Mouse (Mus musculus) urinary bladder, adult 2 months (tissue): Measurements from ENCODE around the gene Lrrc8e. TPM values are rescaled to one million over a fixed set of nuclear protein-coding genes. Genes with fewer than 3 reads are reported as not detected.

Source experiments
- DNase-seq: peaks from one replicate; pipeline ENCODE4 v3.0.0; 2022; ENCODE audit warnings: low spot score
- polyA plus RNA-seq: library from polyadenylated mRNA; depleted of rRNA; stranded (reverse); fragments of >200 nt; gene quantifications from 2 replicates; pipeline ENCODE4 v1.2.3, GENCODE M21; 2012; rRNA removed

Gene Lrrc8e
- polyA plus RNA-seq, 1 experiment, result 15.4 TPM

- no peak for DNase-seq
Observed at GRCm38 (mm10) chr8:4256911-4257310, 30.3 kb downstream of the Lrrc8e start.

DNA sequence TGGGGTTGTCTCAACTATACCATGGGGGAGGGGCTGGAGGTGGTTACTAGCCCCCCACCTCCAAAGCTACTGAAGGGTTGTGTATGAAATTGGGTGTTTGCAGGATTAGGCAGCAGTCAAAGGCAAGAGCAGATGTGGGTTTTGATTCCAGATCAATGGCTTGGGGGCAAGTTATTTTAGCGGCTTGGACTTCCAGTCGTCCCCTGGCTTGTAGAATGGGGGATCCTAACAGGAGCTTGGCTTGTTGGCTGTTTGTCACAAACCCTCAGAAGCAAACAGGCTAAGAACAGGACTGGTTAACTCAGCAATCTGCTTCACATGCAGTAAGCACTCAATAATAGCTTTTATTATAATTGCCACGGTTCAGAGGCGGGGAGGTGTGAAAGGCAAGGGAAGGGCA lies 30.7 kb downstream of the Lrrc8e start:
- no peak for DNase-seq

DNA sequence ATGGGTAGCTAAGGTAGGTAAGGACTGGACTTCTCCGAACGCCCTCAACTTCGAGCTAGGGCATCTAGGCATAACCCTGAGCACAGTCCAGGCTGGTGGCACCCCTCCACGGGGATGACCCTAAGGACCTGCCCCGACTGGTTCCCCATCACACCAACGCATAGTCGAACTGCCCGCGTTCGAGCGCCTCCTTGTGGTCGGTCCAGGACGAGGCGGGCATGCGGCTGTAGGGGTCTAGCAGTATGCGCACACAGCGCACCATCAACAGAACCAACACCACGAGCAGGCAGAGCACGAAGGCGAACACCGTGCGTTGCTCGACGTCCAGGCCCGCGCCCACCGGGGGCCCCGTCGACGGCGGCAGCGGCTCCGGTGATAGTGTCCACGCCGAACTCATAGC lies 31.6 kb downstream of the Lrrc8e start:
- DNase-seq, result peak; percentile 72

DNA sequence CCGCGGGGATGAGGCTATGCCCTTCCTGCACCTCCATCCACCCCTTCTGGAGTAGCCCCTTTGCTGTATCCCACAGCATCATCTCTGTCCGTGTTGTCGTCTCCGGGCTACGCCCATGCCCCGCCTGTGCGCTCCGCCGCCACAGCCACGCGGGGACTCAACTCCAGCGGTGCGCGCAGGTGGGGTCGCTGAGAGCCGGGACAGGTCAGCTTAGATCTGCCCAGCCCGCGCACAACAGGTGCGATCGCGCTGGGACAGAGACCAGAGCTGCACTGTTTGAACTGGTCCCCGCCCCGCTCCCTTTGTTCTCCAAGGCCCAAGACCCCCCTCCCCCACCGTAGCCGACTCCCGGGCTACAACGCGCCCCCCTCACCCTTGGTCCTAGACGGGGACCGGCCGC lies 32.1 kb downstream of the Lrrc8e start:
- no peak for DNase-seq

GRCm38 (mm10) chr8:4259125-4259804 lies 32.6 kb downstream of the Lrrc8e start, which contains the start of gene Ctxn1:
Gene Ctxn1 (minus strand): TSS chr8:4259274.
- peak; percentile 85 for DNase-seq

DNA sequence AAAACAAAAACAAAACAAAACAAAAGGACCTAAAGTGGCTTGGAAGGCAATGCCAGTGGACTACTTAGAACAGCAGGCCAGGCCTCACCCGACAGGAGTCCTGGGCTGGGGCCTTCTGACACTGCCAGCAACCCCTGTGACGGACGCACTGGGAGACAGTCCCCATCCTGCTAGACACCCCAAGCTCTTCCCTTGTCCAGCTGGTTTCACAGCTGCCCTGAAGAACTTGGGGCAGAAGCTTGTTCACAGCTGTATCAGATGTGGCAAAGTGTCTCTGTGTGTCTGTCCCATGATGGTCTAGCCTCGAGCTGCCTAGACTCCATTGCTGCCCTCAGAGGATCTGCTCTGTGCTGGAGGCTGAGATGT lies 33.2 kb downstream of the Lrrc8e start:
- DNase-seq, result no peak

GRCm38 (mm10) chr8:4263105-4263791 lies 36.6 kb downstream of the Lrrc8e start:
- no peak for DNase-seq

DNA sequence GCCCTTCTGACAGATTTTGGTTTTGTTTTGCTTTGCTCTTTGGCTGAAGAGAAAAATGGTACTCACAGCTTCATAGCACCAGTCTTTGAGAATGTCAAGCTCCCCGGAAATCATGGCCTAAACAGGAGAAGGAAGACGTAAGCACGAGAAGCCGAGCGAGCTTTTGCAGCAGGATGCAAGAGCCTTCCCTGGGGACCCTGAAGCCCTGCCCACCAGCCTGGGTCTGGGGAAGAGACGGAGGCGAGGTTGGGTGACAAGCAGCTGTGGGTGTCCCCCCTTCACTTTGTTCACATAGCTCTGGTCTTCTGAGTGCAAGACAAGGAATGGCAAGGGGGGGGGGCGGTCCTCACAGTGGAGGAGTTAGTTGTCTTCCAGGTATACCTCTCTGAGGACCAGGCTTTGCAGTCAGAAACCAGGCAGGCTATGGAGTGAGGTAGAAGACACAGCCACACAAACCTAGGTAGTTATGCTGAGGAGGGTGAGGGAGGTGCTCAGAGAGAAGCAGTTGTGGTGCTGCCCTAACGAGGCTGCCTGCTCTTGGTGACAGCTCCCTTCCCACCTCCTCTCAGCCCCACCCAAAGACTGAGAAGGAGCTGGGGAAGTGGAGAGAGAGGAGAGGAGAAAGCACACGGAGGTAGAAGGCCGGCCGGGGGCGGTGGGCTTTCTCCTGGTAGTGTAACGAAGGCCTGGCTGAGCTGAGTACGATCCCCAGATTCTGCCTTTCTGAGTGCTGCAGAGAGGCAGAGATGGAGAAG lies 38.7 kb downstream of the Lrrc8e start:
- no peak for DNase-seq

GRCm38 (mm10) chr8:4267627-4268026 lies 41.0 kb downstream of the Lrrc8e start:
- no peak for DNase-seq

- no peak for DNase-seq
Observed at GRCm38 (mm10) chr8:4269609-4270008, 43.0 kb downstream of the Lrrc8e start.

DNA sequence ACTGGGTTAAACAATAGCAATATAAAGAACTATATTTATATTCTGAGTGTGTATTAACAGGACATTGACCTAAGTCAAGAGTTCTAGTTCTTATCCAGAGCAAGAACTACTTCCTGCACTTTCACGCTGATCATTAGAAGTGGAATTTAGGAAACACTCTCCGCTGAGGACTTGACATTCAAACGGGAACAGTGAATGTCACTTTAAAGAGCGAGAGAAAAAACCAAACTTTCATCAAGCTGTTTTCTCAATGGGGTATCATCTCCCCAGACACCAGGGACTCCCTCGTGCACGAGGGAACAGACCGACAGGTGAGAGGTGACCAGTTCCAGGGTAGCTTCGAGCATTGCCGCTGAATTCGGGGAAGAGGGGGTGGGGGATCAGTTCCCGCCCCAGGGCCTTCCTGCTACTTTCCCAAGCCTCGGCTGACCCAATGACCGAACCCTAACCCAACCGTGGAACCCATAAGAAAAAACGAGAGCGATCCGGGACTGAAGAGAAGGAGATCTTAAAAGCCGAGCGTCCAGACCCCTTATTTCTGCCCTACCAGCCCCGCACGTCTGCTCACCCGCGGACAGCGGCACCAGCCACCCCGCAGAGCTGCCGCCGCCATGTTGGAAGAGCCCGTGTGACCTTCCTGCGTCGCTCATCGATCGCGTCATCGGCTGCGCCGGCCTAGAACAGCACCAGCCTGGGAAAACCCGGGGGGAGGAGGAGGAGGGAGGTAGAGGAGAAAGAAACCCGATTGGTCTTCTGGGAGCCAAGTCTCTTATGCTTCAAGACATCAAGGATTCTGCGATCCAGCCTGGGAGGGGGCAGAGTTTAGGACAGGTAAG lies 48.9 kb downstream of the Lrrc8e start, which contains the start of gene Timm44:
Gene Timm44 (minus strand): TSS at position 639 of the 836 bp plus-strand sequence.
- peak; percentile 86 for DNase-seq

DNA sequence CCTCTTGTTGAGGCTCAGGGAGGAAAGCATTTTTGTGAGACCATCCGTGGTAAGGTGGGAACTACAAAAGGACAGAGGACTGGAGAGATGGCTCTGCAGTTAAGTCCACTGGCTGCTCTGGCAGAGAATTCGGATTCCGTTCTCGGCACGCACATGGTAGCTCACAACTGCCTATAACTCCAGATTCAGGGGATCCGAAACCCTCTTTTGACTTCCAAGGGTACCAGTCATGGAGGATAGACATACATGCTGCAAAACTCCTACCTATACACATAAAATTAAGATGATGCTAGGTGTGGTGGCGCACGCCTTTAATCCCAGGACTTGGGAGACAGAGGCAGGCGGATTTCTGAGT lies 49.5 kb downstream of the Lrrc8e start:
- no peak for DNase-seq

Other genes starting within 250 kb of the Lrrc8e start
- gene Cd209f, start 121.0 kb upstream of the Lrrc8e start, polyA plus RNA-seq, result 15.1 and 28.6 TPM in 2 replicates
- 6.7 and 13.7 TPM in 2 replicates for gene Cd209g, start 92.7 kb upstream of the Lrrc8e start, polyA plus RNA-seq
- gene Evi5l, start 60.3 kb upstream of the Lrrc8e start, polyA plus RNA-seq, result 13.7 and 19.1 TPM in 2 replicates
- gene Prr36, start 9.4 kb upstream of the Lrrc8e start, polyA plus RNA-seq, result 0.72 and 1.1 TPM in 2 replicates
- 39.9 and 50.3 TPM in 2 replicates for gene Map2k7, start 11.9 kb downstream of the Lrrc8e start, polyA plus RNA-seq
- gene Gm49320, start 12.0 kb downstream of the Lrrc8e start, polyA plus RNA-seq, result 4.3 and 5.9 TPM in 2 replicates
- gene Tgfbr3l, start 21.4 kb downstream of the Lrrc8e start, polyA plus RNA-seq, result 31.6 and 33.6 TPM in 2 replicates
- gene Snapc2, start 26.3 kb downstream of the Lrrc8e start, polyA plus RNA-seq, result 50.9 and 56.7 TPM in 2 replicates
- gene Ctxn1, start 32.4 kb downstream of the Lrrc8e start, polyA plus RNA-seq, result 98.2 and 133 TPM in 2 replicates
- gene Timm44, start 49.1 kb downstream of the Lrrc8e start, polyA plus RNA-seq, result 66.5 and 76.2 TPM in 2 replicates
- 6.6 and 8.2 TPM in 2 replicates for gene Ccl25, start 98.4 kb downstream of the Lrrc8e start, polyA plus RNA-seq
- 61.6 and 65.9 TPM in 2 replicates for gene Elavl1, start 98.6 kb downstream of the Lrrc8e start, polyA plus RNA-seq